Mouse (Mus musculus): ENCODE measurements around the gene Ccz1.

DNA sequence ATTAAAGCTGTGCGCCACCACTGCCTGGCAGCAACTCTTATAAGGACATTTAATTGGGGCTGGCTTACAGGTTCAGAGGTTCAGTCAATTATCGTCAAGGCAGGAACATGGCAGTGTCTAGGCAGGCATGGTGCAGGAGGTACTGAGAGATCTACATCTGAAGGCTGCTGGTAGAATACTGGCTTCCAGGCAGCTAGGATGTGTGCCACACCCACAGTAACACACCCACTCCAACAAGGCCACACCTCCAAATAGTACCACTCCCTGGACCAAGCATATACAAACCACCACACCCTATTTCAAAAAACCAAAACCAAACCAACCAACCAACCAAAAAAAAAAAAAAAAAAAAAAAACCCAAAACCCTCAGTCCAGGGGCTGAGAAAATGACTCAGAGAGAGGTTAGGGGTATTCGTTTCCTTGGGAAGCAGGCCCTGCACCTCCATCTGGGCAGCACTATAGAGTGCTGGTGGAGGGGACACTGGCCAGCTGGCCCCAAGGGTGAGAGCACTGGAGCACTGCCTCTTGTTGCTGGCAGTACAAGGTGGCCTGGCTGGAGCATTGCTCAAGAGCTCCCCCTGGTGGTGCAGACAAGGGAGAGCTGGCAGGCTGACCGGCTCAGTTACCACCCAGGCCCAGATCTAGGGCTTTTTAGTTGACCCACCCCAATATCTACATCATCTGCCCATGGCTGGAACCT lies 39.6 kb downstream of the Ccz1 start:
- TF ChIP-seq GATA1 (IDR thresholded peaks at IDR 0.05; ENCODE audit: borderline replicate concordance, low read length) (no peak), FLI1 (IDR thresholded peaks at IDR 0.05; ENCODE audit: low read length) (no peak)
